Mouse (Mus musculus): Measurements from ENCODE around the gene Phf13. TPM values are rescaled to one million over a fixed set of nuclear protein-coding genes. Genes with fewer than 3 reads are reported as not detected.

The Phf13 gene
- polyA plus RNA-seq, 1 experiment = 0.99 TPM

DNA sequence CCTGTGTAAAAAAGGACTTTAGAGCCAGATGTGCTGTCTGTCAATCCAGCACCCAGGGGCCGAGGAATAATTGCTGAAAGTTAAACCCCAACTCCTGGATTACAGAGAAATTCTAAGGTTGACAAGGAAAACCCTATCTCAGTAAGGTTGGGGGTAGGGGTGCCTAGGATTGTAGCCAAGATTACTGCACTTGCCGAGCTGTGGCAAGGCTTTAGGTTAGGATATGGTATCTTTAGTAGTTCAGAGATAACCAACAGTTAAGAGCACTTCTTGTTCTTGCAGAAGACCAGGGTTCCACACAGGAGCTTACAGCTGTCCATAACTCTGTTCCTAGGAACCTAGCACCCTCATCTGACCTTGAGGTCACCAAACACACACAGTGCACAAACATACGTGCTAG is 1.6 kb upstream of the Phf13 start:
- Histone ChIP-seq H3K27me3 (ENCODE audit: control insufficient read depth) (peaks cover 26% of the 10 kb centered on the region), H3K9me3 (ENCODE audit: control insufficient read depth, low read length) (no peaks in the 10 kb centered on the region; the same call in 1 of the 2 replicates), H3K36me3 (ENCODE audit: control insufficient read depth) (peaks cover 12% of the 10 kb centered on the region), H3K4me1 (ENCODE audit: control insufficient read depth) (peaks cover 46% of the 10 kb centered on the region), H3K4me3 (replicated peaks) (peak overlapping the region; percentile 97)
- TF ChIP-seq TAL1 (IDR thresholded peaks at IDR 0.05; ENCODE audit: low read length) (no peak), GATA1 (IDR thresholded peaks at IDR 0.05; ENCODE audit: low read length) (no peak)

DNA sequence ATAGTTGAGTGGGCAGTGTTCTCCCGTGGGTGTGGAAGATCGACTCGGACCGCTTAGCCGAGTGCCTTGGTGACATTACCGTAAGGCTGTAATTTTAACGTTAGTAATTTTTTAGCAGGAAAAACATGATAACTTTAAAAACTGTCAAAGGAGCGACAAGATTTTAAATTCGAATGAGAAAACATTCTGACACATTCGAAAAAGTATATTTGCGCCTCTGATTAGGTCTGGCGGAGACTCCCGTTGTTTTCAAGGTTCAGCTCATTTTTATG is 829 bp upstream of the Phf13 start:
- Histone ChIP-seq H3K4me3 (replicated peaks) (peak overlapping the region; percentile 97), H3K9me3 (ENCODE audit: control insufficient read depth, low read length) (no peaks in the 10 kb centered on the region; the same call in 1 of the 2 replicates), H3K4me1 (ENCODE audit: control insufficient read depth) (peaks cover 46% of the 10 kb centered on the region), H3K27me3 (ENCODE audit: control insufficient read depth) (peaks cover 32% of the 10 kb centered on the region), H3K36me3 (ENCODE audit: control insufficient read depth) (peaks cover 20% of the 10 kb centered on the region)
- TF ChIP-seq GATA1 (IDR thresholded peaks at IDR 0.05; ENCODE audit: low read length) (no peak), TAL1 (IDR thresholded peaks at IDR 0.05; ENCODE audit: low read length) (no peak)

DNA sequence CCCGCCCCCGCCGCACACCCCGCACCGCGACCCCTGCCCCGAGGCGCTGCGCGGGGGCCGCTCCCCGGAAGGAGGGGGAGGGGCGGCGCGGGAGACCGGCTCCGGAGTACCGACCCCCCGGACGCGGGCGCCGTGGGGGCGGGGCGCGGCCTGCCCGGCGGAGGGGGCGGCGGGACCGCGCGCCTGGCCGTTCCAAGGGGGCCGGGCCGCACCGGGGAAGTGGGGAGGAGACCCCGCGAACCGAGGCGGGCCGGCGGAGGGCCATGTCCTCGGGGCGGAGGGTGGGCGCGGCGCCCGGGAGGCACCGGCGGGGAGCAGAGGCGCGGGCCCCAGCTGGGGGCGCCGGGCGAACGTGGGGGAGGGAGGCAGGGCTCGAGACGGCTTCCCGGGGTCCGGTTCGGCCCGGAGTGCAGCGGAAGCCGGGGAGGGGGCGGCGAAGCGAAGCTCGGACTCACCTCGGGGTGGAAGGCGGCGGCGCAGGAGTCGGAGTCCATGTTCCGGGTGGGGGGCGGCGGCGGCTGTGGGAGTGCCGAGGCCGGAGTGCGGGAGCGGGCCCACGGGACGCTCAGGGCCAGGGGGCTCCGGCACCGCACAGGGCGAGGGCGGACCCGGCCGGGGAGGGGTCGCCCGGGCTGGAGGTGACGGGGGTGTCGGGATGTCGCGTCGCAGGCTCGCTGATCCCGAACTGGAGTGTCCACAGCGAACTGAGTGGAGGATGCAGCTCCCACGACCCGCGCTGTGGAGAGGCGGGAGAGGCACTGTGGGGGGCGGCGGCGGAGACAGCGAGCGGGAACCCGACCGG is 486 bp downstream of the Phf13 start:
- Histone ChIP-seq H3K4me1 (ENCODE audit: control insufficient read depth) (peaks cover 48% of the 10 kb centered on the region), H3K4me3 (replicated peaks) (peak overlapping the region; percentile 97), H3K27me3 (ENCODE audit: control insufficient read depth) (peaks cover 32% of the 10 kb centered on the region), H3K9me3 (ENCODE audit: control insufficient read depth, low read length) (no peaks in the 10 kb centered on the region; the same call in 1 of the 2 replicates), H3K36me3 (ENCODE audit: control insufficient read depth) (peaks cover 33% of the 10 kb centered on the region)
- TF ChIP-seq GATA1 (IDR thresholded peaks at IDR 0.05; ENCODE audit: low read length) (no peak), TAL1 (IDR thresholded peaks at IDR 0.05; ENCODE audit: low read length) (no peak)

DNA sequence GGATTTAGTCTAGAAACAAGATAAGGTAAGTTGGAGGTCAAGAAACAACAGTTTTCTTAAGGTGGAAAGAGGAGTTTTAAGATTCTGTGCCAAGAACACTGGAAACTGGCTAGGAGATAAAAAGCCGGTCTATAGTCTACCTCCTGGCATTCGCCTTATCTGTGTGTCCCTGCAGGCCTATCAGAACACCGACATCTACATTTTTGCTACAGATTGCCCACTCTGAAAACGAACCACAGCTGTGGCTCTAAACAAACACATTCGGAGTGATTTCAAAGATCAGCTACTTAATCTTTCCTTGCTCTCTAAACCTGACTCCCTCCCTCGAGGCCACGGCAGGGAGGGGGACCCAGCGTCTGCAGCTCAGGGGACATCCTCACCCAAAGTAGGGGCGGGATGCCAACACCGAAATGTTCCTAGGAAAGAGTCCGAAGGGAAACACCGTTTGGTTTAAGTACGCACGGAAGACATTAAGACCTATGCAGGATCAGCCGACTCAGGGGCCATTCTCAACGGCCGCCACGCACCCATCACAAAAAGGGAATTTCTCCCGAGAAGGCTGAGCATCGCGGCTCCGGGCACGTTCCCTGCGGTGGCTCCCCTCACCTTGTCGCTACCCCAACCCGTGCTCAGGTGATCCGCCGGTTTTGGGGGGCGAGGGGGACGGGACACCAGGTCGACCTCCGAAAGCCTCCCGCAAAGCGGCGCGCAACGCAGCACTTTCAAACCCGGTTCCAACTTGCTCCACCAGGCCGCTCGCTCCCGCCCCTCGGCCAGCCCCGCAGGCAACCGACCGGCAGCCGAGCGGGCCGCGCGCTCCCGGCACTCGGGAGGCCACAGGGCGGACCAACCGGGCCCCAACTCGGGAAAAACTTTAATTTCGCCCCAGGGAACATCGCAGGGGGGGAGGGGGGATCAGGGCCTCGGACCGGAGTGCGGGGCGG is 1.6 kb downstream of the Phf13 start:
- H3K4me1 ChIP-seq (ENCODE audit: control insufficient read depth) = peaks cover 51% of the 10 kb centered on the region

DNA sequence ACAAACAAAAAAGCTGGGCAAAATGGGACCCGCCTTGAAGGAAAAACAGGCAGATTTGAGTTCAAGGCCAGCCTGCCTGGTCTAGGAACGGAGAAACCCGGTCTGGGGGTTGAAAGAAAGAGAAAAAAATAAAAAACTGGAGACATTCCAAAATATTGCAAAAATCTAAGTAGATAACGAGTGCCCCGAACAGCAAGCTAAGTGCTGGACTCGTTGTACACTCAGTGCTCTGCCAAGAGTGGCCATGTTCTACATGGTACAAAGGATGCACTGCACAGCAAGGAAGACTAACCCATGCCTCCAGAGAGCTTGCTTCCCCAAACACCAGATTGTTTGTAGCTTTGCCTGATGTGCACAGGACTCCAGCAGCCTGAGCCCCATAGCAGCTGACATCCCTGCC is 3.0 kb downstream of the Phf13 start:
- TF ChIP-seq GATA1 (IDR thresholded peaks at IDR 0.05; ENCODE audit: low read length) (no peak), TAL1 (IDR thresholded peaks at IDR 0.05; ENCODE audit: low read length) (no peak)

More for the DNA sequence above, 1.6 kb downstream of the Phf13 start:
- peaks cover 32% of the 10 kb centered on the region for H3K27me3 ChIP-seq (ENCODE audit: control insufficient read depth)
- H3K9me3 ChIP-seq (ENCODE audit: control insufficient read depth, low read length) = no peaks in the 10 kb centered on the region; the same call in 1 of the 2 replicates
- peak overlapping the region; percentile 97 for H3K4me3 ChIP-seq (replicated peaks)
- TF ChIP-seq TAL1 (IDR thresholded peaks at IDR 0.05; ENCODE audit: low read length) (no peak), GATA1 (IDR thresholded peaks at IDR 0.05; ENCODE audit: low read length) (no peak)
- H3K36me3 ChIP-seq (ENCODE audit: control insufficient read depth) = peaks cover 41% of the 10 kb centered on the region

DNA sequence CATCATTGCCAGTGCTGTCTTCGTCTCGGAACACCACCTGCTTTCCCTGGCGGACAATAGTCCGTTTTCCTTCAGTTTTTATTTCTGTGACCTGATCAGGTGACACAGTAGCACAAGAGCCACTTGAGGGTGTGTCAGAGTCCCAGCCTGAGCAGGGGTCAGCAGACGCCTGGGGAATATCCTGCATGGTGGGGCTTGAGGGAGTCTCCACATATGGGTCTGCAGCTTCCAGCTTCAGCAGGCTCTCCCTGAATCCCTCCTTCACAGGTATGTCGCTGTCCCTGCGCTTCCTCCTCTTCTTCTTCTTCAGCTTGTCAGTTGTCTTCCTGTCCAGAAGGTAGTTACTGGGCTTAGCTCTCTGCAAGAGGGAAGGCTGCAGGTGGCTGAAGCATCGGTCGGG is 4.0 kb downstream of the Phf13 start:
- H3K4me1 ChIP-seq (ENCODE audit: control insufficient read depth) = peaks cover 57% of the 10 kb centered on the region
- peaks cover 34% of the 10 kb centered on the region for H3K27me3 ChIP-seq (ENCODE audit: control insufficient read depth)
- no peak overlapping the region for H3K4me3 ChIP-seq (replicated peaks)
- H3K36me3 ChIP-seq (ENCODE audit: control insufficient read depth) = peaks cover 44% of the 10 kb centered on the region
- no peaks in the 10 kb centered on the region; the same call in 1 of the 2 replicates for H3K9me3 ChIP-seq (ENCODE audit: control insufficient read depth, low read length)
- TF ChIP-seq GATA1 (IDR thresholded peaks at IDR 0.05; ENCODE audit: low read length) (no peak), TAL1 (IDR thresholded peaks at IDR 0.05; ENCODE audit: low read length) (no peak)

More for the DNA sequence above, 3.0 kb downstream of the Phf13 start:
- Histone ChIP-seq H3K4me3 (replicated peaks) (no peak overlapping the region), H3K9me3 (ENCODE audit: control insufficient read depth, low read length) (no peaks in the 10 kb centered on the region; the same call in 1 of the 2 replicates), H3K27me3 (ENCODE audit: control insufficient read depth) (peaks cover 34% of the 10 kb centered on the region), H3K36me3 (ENCODE audit: control insufficient read depth) (peaks cover 44% of the 10 kb centered on the region), H3K4me1 (ENCODE audit: control insufficient read depth) (peaks cover 57% of the 10 kb centered on the region)

DNA sequence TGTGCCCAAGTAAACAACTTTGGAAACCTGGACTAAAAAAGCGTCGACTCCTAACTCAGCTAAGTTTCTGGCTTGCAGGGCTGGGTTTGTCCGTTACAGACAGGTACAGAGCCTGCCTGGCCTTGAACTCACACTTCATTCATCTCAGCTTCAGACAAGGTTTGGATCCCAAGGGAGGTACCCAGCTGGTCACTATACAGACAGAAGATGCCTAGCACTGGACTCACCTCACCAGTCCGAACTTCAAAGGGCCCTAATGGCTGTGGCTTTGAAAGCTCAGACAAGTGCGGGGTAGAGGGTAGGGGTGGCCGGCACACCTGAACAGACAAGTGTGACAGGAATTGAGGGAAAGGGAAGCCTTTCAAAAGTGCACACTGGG is 7.0 kb downstream of the Phf13 start:
- Histone ChIP-seq H3K36me3 (ENCODE audit: control insufficient read depth) (peaks cover 53% of the 10 kb centered on the region), H3K4me1 (ENCODE audit: control insufficient read depth) (peaks cover 47% of the 10 kb centered on the region), H3K9me3 (ENCODE audit: control insufficient read depth, low read length) (no peaks in the 10 kb centered on the region), H3K27me3 (ENCODE audit: control insufficient read depth) (peaks cover 21% of the 10 kb centered on the region), H3K4me3 (replicated peaks) (peak overlapping the region; percentile 88)
- TF ChIP-seq GATA1 (IDR thresholded peaks at IDR 0.05; ENCODE audit: low read length) (no peak), TAL1 (IDR thresholded peaks at IDR 0.05; ENCODE audit: low read length) (no peak)

DNA sequence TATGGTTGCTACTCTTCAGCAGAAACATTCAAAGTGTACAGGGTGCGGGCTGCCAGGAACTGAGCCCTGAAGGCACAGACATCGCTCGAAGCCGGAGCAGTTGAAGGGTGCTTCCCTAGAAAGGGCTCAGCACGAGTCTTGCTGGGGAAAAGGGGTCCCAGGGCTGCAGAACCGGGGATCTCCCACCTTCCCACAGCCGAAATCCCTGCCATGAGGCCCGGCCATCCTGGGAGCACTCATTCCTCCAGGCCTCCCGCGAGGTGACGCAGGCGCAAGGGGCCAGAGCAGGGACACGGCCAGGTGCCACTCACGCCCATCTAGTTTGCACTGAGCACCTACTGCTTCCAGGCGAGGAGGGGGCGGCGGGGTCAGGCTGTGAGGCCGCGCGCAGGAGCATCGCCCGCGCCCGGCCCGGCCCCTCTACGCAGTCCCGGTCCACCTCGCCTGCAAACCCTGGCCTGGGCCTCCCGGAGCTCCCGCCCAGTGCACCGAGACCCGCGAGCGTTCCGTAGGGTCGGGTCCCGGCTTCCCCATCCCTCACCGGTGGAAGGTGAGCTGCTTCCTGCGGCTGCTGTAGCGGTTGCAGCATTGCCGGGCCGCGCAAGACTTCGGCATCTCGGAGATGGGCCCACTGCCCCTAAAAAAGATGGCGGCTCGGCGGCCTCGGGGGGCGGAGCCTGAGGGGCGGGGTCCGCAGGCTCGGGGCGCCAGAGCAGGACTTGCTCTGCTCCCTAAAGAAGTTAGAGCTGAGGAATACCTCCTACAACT is 7.5 kb downstream of the Phf13 start, which contains the start of gene Thap3:
Gene Thap3, minus strand, starts transcription at position 656 of the 768 bp plus-strand sequence.
- Histone ChIP-seq H3K36me3 (ENCODE audit: control insufficient read depth) (peaks cover 54% of the 10 kb centered on the region), H3K4me3 (replicated peaks) (peak within 1 kb of the TSS; percentile 88), H3K4me1 (ENCODE audit: control insufficient read depth) (peaks cover 43% of the 10 kb centered on the region), H3K27me3 (ENCODE audit: control insufficient read depth) (peaks cover 16% of the 10 kb centered on the region), H3K9me3 (ENCODE audit: control insufficient read depth, low read length) (no peaks in the 10 kb centered on the region)
- TF ChIP-seq GATA1 (IDR thresholded peaks at IDR 0.05; ENCODE audit: low read length) (no peak), TAL1 (IDR thresholded peaks at IDR 0.05; ENCODE audit: low read length) (no peak)

Data from erythroblast, embryonic 14.5 days (primary cell).